9 mouse cellular contexts compared by ENCODE assay signal in the genomic region with DNA sequence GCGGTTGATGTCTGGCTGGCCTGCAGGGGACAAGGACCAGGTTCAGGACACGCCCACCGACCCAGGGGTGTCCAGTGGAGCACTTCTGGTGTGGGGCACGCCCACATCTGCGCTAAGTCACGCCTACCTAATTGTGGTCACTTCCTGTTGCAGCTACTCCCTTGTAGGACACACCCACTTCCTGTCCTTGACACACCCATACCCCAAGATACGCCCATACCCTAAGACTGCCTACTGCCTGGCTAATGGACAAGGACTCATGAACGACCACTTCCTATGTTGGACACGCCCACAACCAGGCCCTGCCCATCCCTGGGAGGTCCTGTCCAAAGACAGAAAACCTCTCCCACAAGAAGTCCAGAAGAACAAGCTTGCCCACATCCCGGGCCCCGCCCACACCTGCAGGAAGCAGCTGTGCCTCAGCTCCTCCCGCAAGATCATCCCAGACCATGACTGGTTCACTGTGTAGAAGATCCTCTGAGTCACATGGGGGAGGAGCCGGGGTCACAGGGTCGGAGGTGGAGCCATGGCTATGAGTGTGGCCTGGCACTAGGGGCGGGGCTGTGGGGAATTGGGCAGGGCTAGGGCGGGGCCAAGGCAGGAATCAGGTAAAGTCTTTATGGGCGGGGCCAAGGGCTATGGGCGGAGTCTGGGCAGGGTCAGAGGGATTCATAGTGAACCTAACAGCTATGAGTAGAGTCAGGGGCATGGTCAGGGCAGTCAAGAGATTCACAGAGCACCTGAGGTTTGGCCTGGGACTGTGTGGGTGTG. TPM values are rescaled to one million over a fixed set of nuclear protein-coding genes. Genes with fewer than 3 reads are reported as not detected.
A peak's percentile ranks its signal among the peaks of the same experiment; 100 is the strongest.
DNase-seq lines count a peak whose midpoint lies in the region; ATAC-seq and TF ChIP-seq lines count a peak whose summit lies in the region.
"Had no signal": no experiment of that assay in that cellular context is flagged by ENCODE, and none has a peak within 500 bp of the region (broad histone marks: within the 10 kb centered on the region; RNA-seq: fewer than 3 reads in every experiment).

No protein-coding gene starts in this region.

- H3K27ac ChIP-seq in stomach, postnatal 0 days (replicated peaks), result no peak overlapping the region
- H3K27ac ChIP-seq: liver, embryonic 15.5 days had no signal

- no peak for TF ChIP-seq EP300 in stomach, postnatal 0 days (optimal IDR thresholded peaks at IDR 0.05)

- 64% methylated on average over 18 of the region's 18 CpGs for WGBS in stomach, postnatal 0 days

- no peak for TF ChIP-seq CTCF in stomach, postnatal 0 days (IDR thresholded peaks at IDR 0.05; ENCODE audit: low read depth)

- no peaks in the 10 kb centered on the region for H3K4me1 ChIP-seq in stomach, postnatal 0 days (replicated peaks; ENCODE audit: control insufficient read depth, insufficient read depth)

- peak; percentile 5 for DNase-seq in gastrocnemius, postnatal 10 days
- no peak for DNase-seq in gastrocnemius, postnatal 25 days
- DNase-seq in lung, postnatal 10 days, result peak; percentile 42
- no peak for DNase-seq in lung, postnatal 25 days (ENCODE audit: low spot score)
- peak; percentile 100 for DNase-seq in R1 (ENCODE audit: low read depth, low spot score)
- DNase-seq in stomach, postnatal 0 days (ENCODE audit: low spot score), result peak; percentile 32
- DNase-seq in neural tube, embryonic 10.5 days (ENCODE audit: extremely low spot score, low spot score), result no peak

- no peak overlapping the region for H3K4me3 ChIP-seq in stomach, postnatal 0 days (ENCODE audit: low read depth, low read length)
- H3K4me3 ChIP-seq: liver, embryonic 15.5 days had no signal

- no peak for ATAC-seq in stomach, postnatal 0 days (ENCODE audit: low FRiP score, low TSS enrichment)
- no peak for ATAC-seq in erythroid progenitor cell, adult 5-6 weeks (replicated peaks; ENCODE audit: low FRiP score, poor library complexity, severe bottlenecking)

- peaks cover 19% of the 10 kb centered on the region for H3K9me3 ChIP-seq in stomach, postnatal 0 days (ENCODE audit: control insufficient read depth, low read length)

- H3K36me3 ChIP-seq in stomach, postnatal 0 days (ENCODE audit: control insufficient read depth, insufficient read depth, low read length), result no peaks in the 10 kb centered on the region

- H3K4me2 ChIP-seq in stomach, postnatal 0 days (replicated peaks; ENCODE audit: low read depth), result no peak overlapping the region
- H3K4me2 ChIP-seq: liver, embryonic 15.5 days had no signal

- no peaks in the 10 kb centered on the region for H3K27me3 ChIP-seq in stomach, postnatal 0 days (ENCODE audit: control insufficient read depth, insufficient read depth, low read length)
- H3K27me3 ChIP-seq: liver, embryonic 15.5 days had no signal

- no peak overlapping the region for H3K9ac ChIP-seq in stomach, postnatal 0 days (ENCODE audit: low read length)
- H3K9ac ChIP-seq: liver, embryonic 15.5 days had no signal

RNA-seq across cellular contexts. Expression of a gene that starts 5.4 kb away (rescaled TPM):
- 10 to 100 TPM; 10.4 to 13.1 TPM for total RNA-seq in gastrocnemius, postnatal 10 days (2021)
- total RNA-seq in gastrocnemius, postnatal 25 days (2021), result 1 to 10 TPM; 3.0 to 4.4 TPM
- 8.7 and 9.9 TPM in 2 replicates for polyA plus RNA-seq in stomach, postnatal 0 days (2015; fragmentation: Nextera tagmentation; extraction: Ambion mirVana)
- total RNA-seq in erythroid progenitor cell, adult 5-6 weeks (2015; ENCODE audit: low replicate concordance), result 9.2 TPM in 1 of 2 replicates, not detected in the other
- total RNA-seq in erythroid progenitor cell, adult 5-6 weeks (2017; ENCODE audit: low replicate concordance), result 3.0 and 3.6 TPM in 2 replicates

Comparison
In these comparisons a context has a peak if more than half of its experiments do, and no peak if none do; other contexts are left out.
1. DNase-seq: peak in gastrocnemius, postnatal 10 days (single experiment), lung, postnatal 10 days (single experiment), R1 (single experiment) and stomach, postnatal 0 days (single experiment); none in gastrocnemius, postnatal 25 days (single experiment), lung, postnatal 25 days (single experiment) and neural tube, embryonic 10.5 days (single experiment).